Mouse (Mus musculus) midbrain, embryonic 10.5 days (tissue): ENCODE results near the gene 4930430F08Rik. TPM values are rescaled to one million over a fixed set of nuclear protein-coding genes. Genes with fewer than 3 reads are reported as not detected.

ENCODE experiments used
- DNase-seq: peaks from one replicate; pipeline ENCODE4 v3.0.0-alpha.2; 2017; ENCODE audit warnings: low spot score
- H3K27ac ChIP-seq: fragments of 300-500 bp; sonication (generic); replicated peaks from 2 replicates; pipeline ENCODE4 v1.5.1; 2016; ENCODE audit warnings: mild to moderate bottlenecking
- H3K27me3 ChIP-seq: fragments of 300-500 bp; sonication (generic); 2 replicates; pipeline ENCODE4 v1.6.1; 2016; ENCODE audit warnings: low read depth, mild to moderate bottlenecking; ENCODE audit not compliant: poor library complexity, severe bottlenecking
- H3K36me3 ChIP-seq: fragments of 300-500 bp; sonication (generic); 2 replicates; pipeline ENCODE4 v1.6.1; 2016; ENCODE audit warnings: mild to moderate bottlenecking, moderate library complexity
- H3K4me1 ChIP-seq: fragments of 300-500 bp; sonication (generic); 2 replicates; pipeline ENCODE4 v1.6.1; 2016
- H3K4me3 ChIP-seq: fragments of 300-500 bp; sonication (generic); 2 replicates; pipeline ENCODE4 v1.5.1; 2016; ENCODE audit warnings: mild to moderate bottlenecking, moderate library complexity
- H3K9me3 ChIP-seq: fragments of 300-500 bp; sonication (generic); replicated peaks from 2 replicates; pipeline ENCODE4 v1.6.1; 2016; ENCODE audit warnings: mild to moderate bottlenecking
- WGBS: fragments of 180-500 bp; shearing (Covaris S2); methylation state at CpG from one replicate; pipeline ENCODE4 v1.1.7; 2016; 5-methylcytosine and 5-hydroxymethylcytosine counted together
- polyA plus RNA-seq: library from polyadenylated mRNA; unstranded; fragments of >200 nt; fragmentation: Nextera tagmentation; extraction: Ambion mirVana; gene quantifications from 2 replicates; pipeline ENCODE4 v1.2.1, GENCODE M21; 2016

4930430F08Rik gene
- polyA plus RNA-seq: 10.4 and 11.0 TPM in 2 replicates

DNA sequence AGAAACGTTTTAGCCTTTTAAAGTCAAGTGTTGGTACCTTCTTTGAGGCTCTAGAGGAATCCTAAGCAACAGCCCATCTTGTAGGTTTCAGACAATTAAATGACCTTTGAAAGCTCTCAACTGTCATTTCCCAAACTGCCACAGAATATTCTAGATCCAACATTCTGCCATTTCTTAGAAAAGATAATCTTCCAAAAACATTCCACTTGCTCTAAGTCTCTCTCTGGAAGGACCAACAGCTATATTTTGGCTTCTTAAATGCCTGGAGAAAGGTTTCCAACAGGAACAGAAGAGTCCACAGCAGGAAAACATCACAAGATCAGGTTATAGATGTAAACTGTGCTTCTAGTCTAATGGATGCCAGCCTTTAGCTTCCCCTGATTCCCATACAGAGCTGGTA is at the start of gene 4930430F08Rik, which contains the start of gene 1700017N19Rik:
Gene 4930430F08Rik (minus strand): TSS at position 101 of the 400 bp plus-strand sequence.
Gene 1700017N19Rik (plus strand): TSS at position 162 of the 400 bp plus-strand sequence.
- Histone ChIP-seq H3K27ac (peak within 1 kb of the TSS; percentile 87; the same call in 1 of the 2 replicates), H3K27me3 (no peaks in the 10 kb centered on the region), H3K4me3 (peak within 1 kb of the TSS; percentile 79), H3K36me3 (no peaks in the 10 kb centered on the region), H3K9me3 (no peaks in the 10 kb centered on the region), H3K4me1 (peaks cover 12% of the 10 kb centered on the region)
- DNase-seq: no peak
- 85% methylated on average over 1 of the region's 1 CpGs for WGBS

DNA sequence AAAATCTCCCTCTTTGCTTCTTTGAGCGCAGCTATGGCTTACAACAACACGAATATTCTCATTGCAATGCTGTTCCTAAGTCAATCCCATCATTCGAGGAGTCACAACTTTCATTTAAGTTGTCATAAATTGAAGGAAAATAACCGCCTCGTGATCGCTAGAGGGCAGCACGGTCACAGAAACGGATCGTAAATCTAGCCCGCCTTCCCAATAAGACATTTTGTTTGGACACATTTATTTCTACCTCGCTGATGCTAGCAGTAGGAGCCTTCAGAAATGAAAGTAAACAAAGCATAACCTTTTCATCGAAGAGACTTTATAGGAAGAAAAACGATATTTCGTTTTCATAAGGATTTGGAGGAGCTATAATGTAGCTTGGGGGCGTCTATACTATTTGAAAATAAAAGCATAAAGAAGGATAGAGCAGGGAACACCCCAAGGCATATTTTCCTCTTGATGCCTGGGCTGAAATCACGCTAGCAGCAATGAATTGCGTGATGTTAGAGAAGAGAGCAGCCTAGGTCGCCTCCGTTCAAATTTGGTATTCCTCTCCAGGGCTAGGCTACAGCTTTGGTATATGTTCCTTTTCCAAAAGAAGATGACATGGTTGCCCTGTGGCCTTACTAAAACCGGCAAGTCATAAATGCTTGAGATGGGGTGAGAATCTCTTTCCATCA is 39.7 kb upstream of the 4930430F08Rik start:
- WGBS: 28% methylated on average over 20 of the region's 20 CpGs
- no peaks in the 10 kb centered on the region for H3K9me3 ChIP-seq
- no peaks in the 10 kb centered on the region for H3K36me3 ChIP-seq
- 0 out of 2 replicates have a peak overlapping the region, but pooled peaks have one; percentile 17 for H3K27ac ChIP-seq
- H3K4me1 ChIP-seq: 0 out of 2 replicates have a peak, but pooled peaks cover 4% of the 10 kb centered on the region
- peak; percentile 47 for DNase-seq
- H3K4me3 ChIP-seq: no peak overlapping the region
- H3K27me3 ChIP-seq: no peaks in the 10 kb centered on the region

DNA sequence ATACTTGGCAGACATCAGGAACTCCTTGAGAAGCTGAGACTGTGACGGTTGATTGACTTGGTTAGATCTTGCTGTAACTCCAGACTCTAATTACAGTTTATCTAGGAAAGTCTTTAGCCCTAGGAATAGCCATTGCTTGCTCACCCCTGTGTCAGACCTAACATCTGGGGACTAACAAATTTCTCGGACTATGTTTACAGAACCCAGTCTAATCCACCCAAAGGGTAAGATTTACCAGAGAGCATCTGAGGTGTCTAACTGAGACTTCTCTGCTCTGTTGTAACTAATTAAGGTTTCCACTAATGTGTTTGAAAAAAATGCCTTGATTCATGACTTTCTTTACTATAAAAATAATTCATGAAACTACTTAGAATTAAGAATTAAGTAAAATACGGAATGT is 32.3 kb upstream of the 4930430F08Rik start:
- no peak for DNase-seq
- H3K9me3 ChIP-seq: no peaks in the 10 kb centered on the region
- 80% methylated on average over 3 of the region's 3 CpGs for WGBS
- H3K36me3 ChIP-seq: no peaks in the 10 kb centered on the region
- H3K27ac ChIP-seq: no peak overlapping the region
- no peaks in the 10 kb centered on the region for H3K4me1 ChIP-seq
- H3K27me3 ChIP-seq: no peaks in the 10 kb centered on the region
- no peak overlapping the region for H3K4me3 ChIP-seq

DNA sequence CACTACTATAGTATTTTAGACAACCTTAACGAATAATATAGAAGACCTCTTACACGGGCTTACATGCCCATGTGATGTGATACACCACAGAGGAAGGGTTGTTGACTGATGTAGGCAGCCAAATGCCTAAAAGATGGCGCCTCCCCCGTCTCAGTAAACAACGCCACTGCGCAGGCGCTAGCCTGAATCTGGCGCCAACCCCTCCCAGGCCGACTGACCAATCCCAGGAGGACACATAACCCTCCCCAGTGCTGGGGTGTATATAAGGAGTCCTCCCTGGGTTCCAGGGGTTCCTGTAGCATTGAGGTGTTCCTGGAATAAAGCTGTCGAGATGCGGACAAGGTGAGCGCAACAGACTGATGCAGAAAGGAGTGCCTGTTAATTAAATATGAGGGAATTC is 29.8 kb upstream of the 4930430F08Rik start:
- no peaks in the 10 kb centered on the region for H3K4me1 ChIP-seq
- DNase-seq: no peak
- no peak overlapping the region for H3K4me3 ChIP-seq
- no peaks in the 10 kb centered on the region for H3K36me3 ChIP-seq
- H3K27ac ChIP-seq: no peak overlapping the region
- 93% methylated on average over 12 of the region's 12 CpGs for WGBS
- H3K27me3 ChIP-seq: no peaks in the 10 kb centered on the region
- H3K9me3 ChIP-seq: no peaks in the 10 kb centered on the region

DNA sequence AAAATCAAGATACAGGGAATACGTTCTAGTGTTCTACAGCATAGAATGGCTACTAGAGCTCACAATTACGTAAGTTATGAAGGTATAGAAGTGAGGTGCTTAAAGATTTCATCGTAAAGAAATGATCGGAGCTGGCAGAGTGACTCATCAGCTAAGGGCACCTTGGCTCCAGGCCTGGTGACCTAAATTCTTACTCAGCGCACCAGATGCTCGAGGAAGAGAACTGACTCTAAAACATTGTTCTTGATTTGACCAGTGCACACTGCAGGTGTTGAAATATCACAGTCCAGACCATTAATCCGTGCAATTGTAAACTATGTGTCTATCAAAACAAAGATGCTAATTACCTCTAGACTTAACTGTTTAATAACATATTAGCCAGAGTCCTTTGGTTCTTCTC is 29.3 kb upstream of the 4930430F08Rik start:
- Histone ChIP-seq H3K27ac (no peak overlapping the region), H3K9me3 (no peaks in the 10 kb centered on the region), H3K27me3 (no peaks in the 10 kb centered on the region), H3K36me3 (no peaks in the 10 kb centered on the region), H3K4me3 (no peak overlapping the region), H3K4me1 (no peaks in the 10 kb centered on the region)
- WGBS: 92% methylated on average over 7 of the region's 7 CpGs
- no peak for DNase-seq

DNA sequence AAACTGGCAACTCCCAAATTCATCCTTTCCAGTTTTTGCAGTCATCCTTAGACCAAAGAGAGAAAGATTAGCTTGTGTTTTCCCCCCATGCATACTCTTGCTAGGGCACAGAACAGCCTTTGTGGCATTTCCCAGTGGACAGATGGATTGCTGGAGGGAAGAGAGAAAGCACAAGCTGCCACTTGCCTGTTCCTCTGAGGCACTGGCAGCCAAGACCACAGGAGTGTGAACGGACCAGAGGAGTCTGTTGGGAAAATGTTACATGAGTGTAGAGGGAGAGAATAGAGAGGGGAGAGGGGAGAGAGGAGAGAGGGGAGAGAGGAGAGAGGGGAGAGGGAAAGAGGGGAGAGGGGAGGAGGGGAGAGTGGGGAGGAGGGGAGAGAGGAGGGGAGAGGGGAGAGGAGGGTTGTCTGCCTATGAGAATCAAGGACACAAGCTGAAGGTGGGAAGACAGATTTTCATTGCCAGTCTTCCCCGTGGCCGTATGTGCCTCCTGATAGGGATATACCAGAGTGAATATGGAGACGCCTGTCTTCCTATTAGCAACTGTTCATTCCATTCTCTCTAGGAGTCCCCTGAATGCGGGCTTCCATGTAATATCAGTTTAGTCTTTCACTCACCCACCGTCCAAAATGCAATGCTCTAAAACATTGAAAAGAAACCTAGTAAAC is 27.1 kb upstream of the 4930430F08Rik start:
- 80% methylated on average over 6 of the region's 6 CpGs for WGBS
- Histone ChIP-seq H3K4me1 (no peaks in the 10 kb centered on the region), H3K27me3 (no peaks in the 10 kb centered on the region), H3K36me3 (no peaks in the 10 kb centered on the region), H3K4me3 (no peak overlapping the region), H3K9me3 (no peaks in the 10 kb centered on the region), H3K27ac (no peak overlapping the region)
- no peak for DNase-seq

DNA sequence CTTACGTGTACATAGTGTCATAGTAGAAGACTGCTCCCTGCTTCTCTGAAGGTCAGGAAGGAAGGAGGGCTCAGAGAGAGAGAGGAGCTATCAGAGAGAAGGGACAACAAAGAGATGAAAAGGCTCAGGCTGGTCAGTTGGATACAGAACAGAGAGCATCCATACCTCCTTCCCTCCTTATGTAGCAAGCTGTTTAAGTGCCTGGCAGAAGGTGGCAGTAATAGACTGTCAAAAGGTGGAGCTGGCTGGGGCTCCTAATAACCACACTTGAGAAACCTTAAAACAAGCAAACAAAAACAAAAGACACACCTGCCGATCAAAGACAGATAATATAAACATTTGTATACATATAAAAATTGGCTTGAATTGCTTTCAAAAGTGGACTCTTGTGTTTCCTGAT is 14.0 kb upstream of the 4930430F08Rik start:
- H3K27me3 ChIP-seq: no peaks in the 10 kb centered on the region
- WGBS: 76% methylated on average over 2 of the region's 2 CpGs
- H3K27ac ChIP-seq: no peak overlapping the region
- H3K4me3 ChIP-seq: no peak overlapping the region
- H3K4me1 ChIP-seq: no peaks in the 10 kb centered on the region
- no peaks in the 10 kb centered on the region for H3K36me3 ChIP-seq
- no peaks in the 10 kb centered on the region for H3K9me3 ChIP-seq
- no peak for DNase-seq

DNA sequence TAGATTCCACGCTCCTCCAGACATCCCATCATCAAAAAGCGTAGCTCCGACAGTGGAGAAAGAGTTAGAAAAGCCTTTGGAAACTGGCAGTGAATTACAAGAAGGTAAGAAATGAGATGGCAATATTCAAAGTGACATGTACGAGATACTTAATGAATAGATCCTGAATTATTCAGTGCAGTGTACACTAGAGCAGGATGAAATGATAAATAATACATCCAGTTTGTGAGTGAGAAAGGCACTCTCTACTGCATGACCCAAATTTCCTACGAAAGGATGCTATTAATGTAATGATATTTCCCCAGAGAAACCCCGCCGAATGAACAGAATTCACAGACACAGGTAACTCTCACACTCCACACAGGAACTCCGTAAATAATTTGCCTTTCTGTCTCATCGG is 13.3 kb upstream of the 4930430F08Rik start:
- no peak overlapping the region for H3K27ac ChIP-seq
- 90% methylated on average over 9 of the region's 9 CpGs for WGBS
- H3K9me3 ChIP-seq: no peaks in the 10 kb centered on the region
- H3K36me3 ChIP-seq: no peaks in the 10 kb centered on the region
- H3K4me3 ChIP-seq: no peak overlapping the region
- H3K4me1 ChIP-seq: no peaks in the 10 kb centered on the region
- H3K27me3 ChIP-seq: no peaks in the 10 kb centered on the region
- no peak for DNase-seq

DNA sequence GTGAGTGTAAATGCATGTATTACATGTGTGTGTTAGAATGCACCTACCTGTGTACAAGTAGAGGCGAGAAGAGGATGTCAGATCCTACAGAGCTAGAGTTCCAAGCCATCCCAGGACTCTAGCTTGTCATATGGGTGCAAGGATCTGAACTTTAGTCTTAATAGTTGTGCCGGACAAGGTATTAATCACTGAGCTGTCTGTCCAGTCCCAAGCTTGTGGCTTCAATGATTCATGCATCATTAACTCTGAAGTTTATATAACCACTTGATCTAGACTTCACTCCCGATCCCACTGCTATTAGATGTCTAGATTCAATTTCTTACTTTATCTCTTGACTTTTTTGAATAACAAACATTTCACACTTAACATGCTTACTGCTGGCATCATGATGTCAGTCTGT is 8.1 kb upstream of the 4930430F08Rik start:
- no peak overlapping the region for H3K4me3 ChIP-seq
- WGBS: 86% methylated on average over 3 of the region's 3 CpGs
- H3K27ac ChIP-seq: no peak overlapping the region
- no peaks in the 10 kb centered on the region for H3K4me1 ChIP-seq
- H3K36me3 ChIP-seq: no peaks in the 10 kb centered on the region
- no peaks in the 10 kb centered on the region for H3K27me3 ChIP-seq
- no peaks in the 10 kb centered on the region for H3K9me3 ChIP-seq
- no peak for DNase-seq

DNA sequence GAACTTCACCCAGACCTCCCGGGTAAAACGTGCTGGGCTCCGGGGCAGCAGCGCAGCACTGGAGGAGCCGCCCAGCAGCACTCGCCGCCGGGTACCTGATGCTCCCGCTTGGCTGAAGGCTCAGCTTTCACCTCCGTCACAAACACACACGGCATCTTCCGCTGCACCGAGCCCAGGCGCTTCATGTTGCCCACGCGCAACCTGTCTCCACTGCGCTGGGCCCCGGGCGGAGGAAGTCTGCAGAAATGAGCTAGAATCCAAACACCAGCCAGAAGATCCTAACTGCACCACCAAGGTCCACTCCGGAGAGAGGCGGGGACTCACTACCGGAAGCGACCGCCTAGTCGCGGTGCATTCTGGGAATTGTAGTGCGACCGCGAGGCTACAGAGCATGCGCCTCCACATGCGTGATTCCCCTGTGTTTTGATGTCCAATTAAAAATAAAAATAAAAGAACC is 1.3 kb downstream of the 4930430F08Rik start:
- peak overlapping the region; percentile 87 for H3K27ac ChIP-seq
- peak; percentile 89 for DNase-seq
- WGBS: under 1% methylated on average over 31 of the region's 31 CpGs
- peaks cover 7% of the 10 kb centered on the region for H3K36me3 ChIP-seq
- H3K27me3 ChIP-seq: no peaks in the 10 kb centered on the region
- H3K4me3 ChIP-seq: peak overlapping the region; percentile 79
- peaks cover 12% of the 10 kb centered on the region for H3K4me1 ChIP-seq
- no peaks in the 10 kb centered on the region for H3K9me3 ChIP-seq

DNA sequence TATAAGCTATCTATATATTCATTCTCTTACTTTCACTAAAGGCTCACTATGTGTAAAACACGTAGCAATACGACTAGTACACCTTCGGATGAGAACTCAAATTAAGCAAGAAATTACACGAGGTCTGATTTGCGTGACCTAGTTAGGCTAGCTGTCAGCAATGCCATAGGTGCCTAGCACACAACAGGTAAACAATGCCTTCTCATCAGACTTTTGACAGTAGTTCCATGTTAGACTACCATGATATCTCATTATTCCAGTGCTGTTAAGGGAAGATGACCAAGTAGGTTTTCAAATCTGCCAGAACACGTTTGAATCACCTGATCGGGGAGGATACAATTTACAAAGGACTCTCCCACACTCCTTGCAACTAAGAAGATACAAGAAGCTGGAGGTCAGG is 1.7 kb downstream of the 4930430F08Rik start:
- DNase-seq: no peak
- H3K4me3 ChIP-seq: peak overlapping the region; percentile 79
- WGBS: 55% methylated on average over 7 of the region's 7 CpGs
- H3K27me3 ChIP-seq: no peaks in the 10 kb centered on the region
- peaks cover 10% of the 10 kb centered on the region for H3K36me3 ChIP-seq
- H3K4me1 ChIP-seq: peaks cover 12% of the 10 kb centered on the region
- H3K27ac ChIP-seq: peak overlapping the region; percentile 87
- H3K9me3 ChIP-seq: no peaks in the 10 kb centered on the region

DNA sequence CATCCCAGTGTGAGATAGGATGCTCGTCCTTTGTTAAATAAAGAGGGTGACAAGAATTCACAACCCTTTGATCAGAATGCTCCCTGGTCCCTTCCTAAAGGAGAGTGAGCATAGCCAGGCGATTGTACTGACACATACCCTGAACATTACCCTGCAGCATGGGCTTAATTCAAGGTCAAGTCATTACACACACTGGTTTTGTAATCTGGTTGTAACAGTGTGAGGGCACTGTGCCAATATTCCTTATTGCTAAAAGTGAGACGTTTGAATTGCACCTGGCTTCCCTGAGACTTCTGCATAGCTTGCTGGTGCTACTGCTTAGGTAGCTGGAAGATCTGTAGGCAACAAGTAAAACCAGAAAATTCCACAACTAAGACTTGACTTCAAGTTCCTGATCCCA is 6.0 kb downstream of the 4930430F08Rik start:
- no peaks in the 10 kb centered on the region for H3K9me3 ChIP-seq
- H3K4me1 ChIP-seq: peaks cover 12% of the 10 kb centered on the region
- H3K27me3 ChIP-seq: no peaks in the 10 kb centered on the region
- H3K27ac ChIP-seq: no peak overlapping the region
- no peak for DNase-seq
- WGBS: 91% methylated on average over 3 of the region's 3 CpGs
- no peak overlapping the region for H3K4me3 ChIP-seq
- peaks cover 10% of the 10 kb centered on the region for H3K36me3 ChIP-seq

DNA sequence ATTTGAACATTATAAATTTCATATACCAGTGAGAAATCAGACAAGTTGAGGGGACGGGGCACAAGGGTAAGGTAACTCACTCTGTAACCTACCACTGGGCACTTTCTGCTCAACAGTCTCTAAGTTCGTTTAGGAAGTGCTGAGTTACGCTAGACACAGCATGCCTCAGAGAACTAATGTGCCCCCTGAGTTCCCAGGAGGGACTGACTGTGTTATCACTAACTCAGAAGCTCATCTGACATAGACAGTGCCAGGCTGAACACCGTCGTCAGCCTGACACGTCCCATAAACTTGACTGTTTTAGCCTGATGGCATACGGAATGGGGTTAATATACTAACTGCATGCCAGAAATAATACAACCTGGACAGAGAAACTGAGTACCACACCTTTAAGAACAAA is 14.9 kb downstream of the 4930430F08Rik start:
- H3K4me3 ChIP-seq: no peak overlapping the region
- H3K27me3 ChIP-seq: no peaks in the 10 kb centered on the region
- H3K9me3 ChIP-seq: no peaks in the 10 kb centered on the region
- peaks cover 57% of the 10 kb centered on the region for H3K36me3 ChIP-seq
- 92% methylated on average over 7 of the region's 7 CpGs for WGBS
- H3K4me1 ChIP-seq: no peaks in the 10 kb centered on the region
- DNase-seq: no peak
- H3K27ac ChIP-seq: no peak overlapping the region
